Mouse (Mus musculus) stomach, postnatal 0 days (tissue): ENCODE measurements around the gene Spint4. TPM values are rescaled to one million over a fixed set of nuclear protein-coding genes. Genes with fewer than 3 reads are reported as not detected.

Experiments used
- ATAC-seq: fragments of 200-750 bp; cut with Nextera tagmentation; 2 replicates; pipeline ENCODE4 v1.8.0; 2017; ENCODE audit not compliant: low FRiP score, low TSS enrichment
- DNase-seq: peaks from one replicate; pipeline ENCODE4 v3.0.0-alpha.2; 2016; ENCODE audit warnings: low spot score
- H3K27ac ChIP-seq: fragments of 300-500 bp; sonication (generic); replicated peaks from 2 replicates; pipeline ENCODE4 v1.5.1; 2014; ENCODE audit warnings: mild to moderate bottlenecking, control low read depth
- H3K27me3 ChIP-seq: fragments of 300-500 bp; sonication (generic); 2 replicates; pipeline ENCODE4 v1.6.1; 2014; ENCODE audit warnings: low read length; ENCODE audit not compliant: control insufficient read depth, insufficient read depth
- H3K36me3 ChIP-seq: fragments of 300-500 bp; sonication (generic); 2 replicates; pipeline ENCODE4 v1.6.1; 2014; ENCODE audit warnings: low read length, mixed read lengths; ENCODE audit not compliant: control insufficient read depth, insufficient read depth
- H3K4me1 ChIP-seq: fragments of 300-500 bp; sonication (generic); replicated peaks from 2 replicates; pipeline ENCODE4 v1.6.1; 2014; ENCODE audit warnings: antibody characterized with exemption; ENCODE audit not compliant: control insufficient read depth, insufficient read depth
- H3K4me2 ChIP-seq: fragments of 300-500 bp; sonication (generic); replicated peaks from 2 replicates; pipeline ENCODE4 v1.6.1; 2014; ENCODE audit warnings: low read depth, mild to moderate bottlenecking, control low read depth, moderate library complexity
- H3K4me3 ChIP-seq: fragments of 300-500 bp; sonication (generic); 2 replicates; pipeline ENCODE4 v1.5.1; 2014; ENCODE audit warnings: low read depth, low read length, control low read depth
- H3K9ac ChIP-seq: fragments of 300-500 bp; sonication (generic); 2 replicates; pipeline ENCODE4 v1.6.1; 2014; ENCODE audit warnings: mild to moderate bottlenecking, low read length, control low read depth, mixed read lengths
- H3K9me3 ChIP-seq: fragments of 300-500 bp; sonication (generic); 2 replicates; pipeline ENCODE4 v1.6.1; 2016; ENCODE audit warnings: low read length; ENCODE audit not compliant: control insufficient read depth
- CTCF ChIP-seq: IDR thresholded peaks from 2 replicates; pipeline ENCODE4 v1.5.1; 2016; ENCODE audit warnings: antibody characterized with exemption, low read depth, mild to moderate bottlenecking, moderate library complexity
- EP300 ChIP-seq: optimal IDR thresholded peaks from 2 replicates; pipeline ENCODE3; 2016; ENCODE audit warnings: antibody characterized with exemption
- WGBS: fragments of 180-500 bp; shearing (Covaris S2); extraction: QIAGEN DNeasy Blood & Tissue Kit; methylation state at CpG from one replicate; pipeline ENCODE4 v1.1.7; 2014; 5-methylcytosine and 5-hydroxymethylcytosine counted together
- polyA plus RNA-seq: library from polyadenylated mRNA; unstranded; fragments of >200 nt; fragmentation: Nextera tagmentation; extraction: Ambion mirVana; gene quantifications from 2 replicates; pipeline ENCODE4 v1.2.1, GENCODE M21; 2015

The Spint4 gene
- polyA plus RNA-seq, 1 experiment from 2014 or later, result not detected

- Histone ChIP-seq H3K4me2 (no peak overlapping the region), H3K27me3 (no peaks in the 10 kb centered on the region), H3K4me3 (no peak overlapping the region), H3K4me1 (no peaks in the 10 kb centered on the region), H3K9me3 (no peaks in the 10 kb centered on the region), H3K36me3 (no peaks in the 10 kb centered on the region), H3K9ac (no peak overlapping the region), H3K27ac (no peak overlapping the region)
- TF ChIP-seq EP300, result no peak
- no peak for TF ChIP-seq CTCF
- WGBS, result 57% methylated on average over 5 of the region's 5 CpGs
- DNase-seq (no peak), ATAC-seq (no peak)
Observed at GRCm38 (mm10) chr2:164734839-164735238, 36.5 kb downstream of the Spint4 start.

- DNase-seq (no peak), ATAC-seq (no peak)
- Histone ChIP-seq H3K4me1 (no peaks in the 10 kb centered on the region), H3K9ac (no peak overlapping the region), H3K4me2 (no peak overlapping the region), H3K9me3 (no peaks in the 10 kb centered on the region), H3K27me3 (no peaks in the 10 kb centered on the region), H3K27ac (no peak overlapping the region), H3K36me3 (no peaks in the 10 kb centered on the region), H3K4me3 (no peak overlapping the region)
- WGBS, result 57% methylated on average over 5 of the region's 5 CpGs
- no peak for TF ChIP-seq EP300
- TF ChIP-seq CTCF, result no peak
Observed at GRCm38 (mm10) chr2:164735446-164735845, 37.1 kb downstream of the Spint4 start.

- Histone ChIP-seq H3K27me3 (no peaks in the 10 kb centered on the region), H3K9me3 (no peaks in the 10 kb centered on the region), H3K36me3 (no peaks in the 10 kb centered on the region), H3K27ac (peak overlapping the region; percentile 73), H3K4me2 (no peak overlapping the region), H3K4me3 (no peak overlapping the region), H3K9ac (no peak overlapping the region), H3K4me1 (no peaks in the 10 kb centered on the region)
- TF ChIP-seq EP300, result no peak
- no peak for TF ChIP-seq CTCF
- DNase-seq (peak; percentile 44), ATAC-seq (peak; percentile 94)
- WGBS, result 56% methylated on average over 3 of the region's 3 CpGs
Observed at GRCm38 (mm10) chr2:164737377-164738090, 39.2 kb downstream of the Spint4 start.

GRCm38 (mm10) chr2:164739876-164740275, 41.6 kb downstream of the Spint4 start:
- no peak overlapping the region for H3K4me3 ChIP-seq
- DNase-seq, result no peak
- no peak for ATAC-seq
- no peak overlapping the region for H3K27ac ChIP-seq
- no peaks in the 10 kb centered on the region for H3K4me1 ChIP-seq
- 40% methylated on average over 7 of the region's 7 CpGs for WGBS
- TF ChIP-seq CTCF, result no peak
- TF ChIP-seq EP300, result no peak
- no peaks in the 10 kb centered on the region for H3K36me3 ChIP-seq
- no peak overlapping the region for H3K9ac ChIP-seq
- H3K4me2 ChIP-seq, result no peak overlapping the region
- H3K27me3 ChIP-seq, result no peaks in the 10 kb centered on the region
- H3K9me3 ChIP-seq, result no peaks in the 10 kb centered on the region

- DNase-seq, result no peak
- Histone ChIP-seq H3K36me3 (no peaks in the 10 kb centered on the region), H3K27ac (no peak overlapping the region), H3K27me3 (no peaks in the 10 kb centered on the region), H3K9me3 (no peaks in the 10 kb centered on the region), H3K9ac (peak overlapping the region; percentile 97; the same call in 1 of the 2 replicates), H3K4me3 (peak overlapping the region; percentile 91), H3K4me1 (no peaks in the 10 kb centered on the region), H3K4me2 (peak overlapping the region; percentile 68)
- WGBS, result 64% methylated on average over 13 of the region's 13 CpGs
- no peak for TF ChIP-seq CTCF
- no peak for TF ChIP-seq EP300
- ATAC-seq, result no peak
Observed at GRCm38 (mm10) chr2:164744987-164745386, 46.7 kb downstream of the Spint4 start.

- peak within 1 kb of the TSS; percentile 91 for H3K4me3 ChIP-seq
- ATAC-seq (peak; percentile 88), DNase-seq (peak; percentile 94)
- H3K4me2 ChIP-seq, result peak within 1 kb of the TSS; percentile 68
- no peaks in the 10 kb centered on the region for H3K4me1 ChIP-seq
- WGBS, result under 1% methylated on average over 55 of the region's 70 CpGs
- H3K9ac ChIP-seq, result peak within 1 kb of the TSS; percentile 97
- peak within 1 kb of the TSS; percentile 86 for H3K27ac ChIP-seq
- H3K27me3 ChIP-seq, result no peaks in the 10 kb centered on the region
- no peak for TF ChIP-seq EP300
- TF ChIP-seq CTCF, result no peak
- H3K9me3 ChIP-seq, result no peaks in the 10 kb centered on the region
- no peaks in the 10 kb centered on the region for H3K36me3 ChIP-seq
Observed at GRCm38 (mm10) chr2:164745843-164746479, 47.7 kb downstream of the Spint4 start, which contains the start of the genes Wfdc3 and Dnttip1. TSS of gene Wfdc3 (minus strand) at chr2:164745931. TSS of gene Dnttip1 (plus strand) at chr2:164745983.
